Mouse (Mus musculus) gastrocnemius, postnatal 10 days (tissue): Measurements from ENCODE around the gene Ube2o. TPM values are rescaled to one million over a fixed set of nuclear protein-coding genes. Genes with fewer than 3 reads are reported as not detected.

Experiments
- DNase-seq: peaks from one replicate; pipeline ENCODE4 v3.0.0; 2021; ENCODE audit warnings: mixed read lengths
- total RNA-seq, 2 experiments: library from RNA; stranded (reverse); gene quantifications; 2 replicates each; pipeline ENCODE4 v1.2.3; 2021

Ube2o gene
- total RNA-seq, 2 experiments from 2014 or later, result 20.7 to 24.9 TPM

- peak; percentile 49 for DNase-seq
Measured at GRCm38 (mm10) chr11:116580711-116581375, 404 bp downstream of the Ube2o start.

DNA sequence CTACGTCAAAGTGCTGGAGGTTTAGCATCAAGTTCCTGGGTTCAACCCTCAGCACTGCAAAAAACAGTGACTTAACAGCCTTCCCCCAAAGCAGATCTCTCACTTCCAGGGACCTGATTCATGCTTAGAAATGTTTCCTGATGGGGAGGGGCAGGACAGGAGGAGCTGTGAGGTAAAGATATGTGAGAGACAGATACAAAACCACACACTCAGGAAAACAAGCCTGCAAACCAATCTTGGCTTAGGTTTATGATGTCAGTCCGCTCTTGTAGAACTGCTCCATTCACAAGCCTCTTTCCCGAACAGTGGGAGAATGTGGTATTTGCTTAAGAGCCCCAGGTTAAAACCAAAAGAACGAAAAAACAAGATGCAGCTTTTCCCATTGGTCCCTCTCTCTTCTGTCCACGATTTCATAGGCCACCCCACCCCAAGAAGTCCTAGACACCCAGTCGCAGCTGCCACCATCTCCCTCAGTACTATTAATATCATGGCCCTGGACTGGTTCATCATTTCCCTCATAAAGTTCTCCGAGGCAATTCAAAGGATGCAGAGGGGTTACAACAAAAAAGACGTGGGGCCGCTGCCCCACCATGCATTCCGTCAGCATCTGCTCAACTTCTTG lies 1.1 kb downstream of the Ube2o start:
- no peak for DNase-seq

DNA sequence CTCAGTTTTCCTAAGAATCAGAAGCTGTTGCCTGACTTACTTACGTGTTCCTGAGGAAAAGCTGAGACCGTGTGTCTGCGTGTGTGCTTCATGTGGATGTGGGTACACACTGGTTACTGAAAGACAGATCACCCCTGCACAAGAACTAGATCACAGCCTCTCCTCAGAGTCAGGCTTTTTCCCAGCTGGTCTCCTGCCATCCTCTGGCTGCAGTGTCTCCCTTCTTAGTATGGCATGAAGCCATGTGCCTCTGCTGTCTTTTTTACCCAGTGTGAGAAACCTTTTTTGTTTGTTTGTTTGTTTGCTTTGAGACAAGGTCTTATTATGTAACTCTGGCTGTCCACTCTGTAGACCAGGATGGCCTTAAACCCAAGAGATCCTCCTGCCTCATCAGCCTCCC lies 2.0 kb downstream of the Ube2o start:
- no peak for DNase-seq

DNA sequence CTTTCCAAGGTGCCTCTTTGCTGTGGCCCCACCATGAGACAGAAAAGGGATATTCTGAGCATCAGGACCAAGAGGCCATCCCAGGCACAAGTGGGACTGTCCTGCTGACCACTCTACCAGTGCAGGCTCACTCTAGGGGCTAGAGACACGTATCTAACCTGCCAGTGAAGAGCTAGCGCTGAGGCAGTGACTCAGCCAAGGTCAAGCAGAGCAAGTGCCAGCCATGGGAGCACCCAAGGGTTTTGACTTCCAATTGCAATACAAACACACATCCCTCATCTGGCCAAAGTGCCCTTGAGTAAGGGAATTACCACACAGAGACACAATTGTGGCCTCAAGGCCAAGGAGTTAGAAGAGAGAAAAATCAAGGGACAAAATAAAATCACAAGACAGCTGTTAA lies 5.9 kb downstream of the Ube2o start:
- DNase-seq, result no peak

DNA sequence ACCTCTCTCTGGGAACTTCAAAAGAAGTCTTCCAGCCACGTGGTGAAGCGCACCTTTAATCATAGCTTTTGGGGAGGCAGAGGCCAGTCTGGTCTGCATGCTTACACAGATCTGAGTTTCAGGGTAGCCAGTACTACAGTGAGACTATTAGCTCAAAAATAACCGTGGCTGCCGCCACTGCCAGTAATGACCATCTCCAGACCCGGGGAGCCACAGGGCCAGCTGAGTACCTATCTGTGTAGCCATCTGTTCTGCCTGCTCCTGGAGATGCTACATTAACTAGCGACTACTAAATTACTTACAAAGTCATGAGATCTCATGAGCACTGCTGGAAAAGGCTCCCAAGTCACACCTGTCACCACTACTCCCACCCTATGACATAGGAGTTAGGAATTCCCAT lies 6.3 kb downstream of the Ube2o start:
- DNase-seq, result no peak

DNA sequence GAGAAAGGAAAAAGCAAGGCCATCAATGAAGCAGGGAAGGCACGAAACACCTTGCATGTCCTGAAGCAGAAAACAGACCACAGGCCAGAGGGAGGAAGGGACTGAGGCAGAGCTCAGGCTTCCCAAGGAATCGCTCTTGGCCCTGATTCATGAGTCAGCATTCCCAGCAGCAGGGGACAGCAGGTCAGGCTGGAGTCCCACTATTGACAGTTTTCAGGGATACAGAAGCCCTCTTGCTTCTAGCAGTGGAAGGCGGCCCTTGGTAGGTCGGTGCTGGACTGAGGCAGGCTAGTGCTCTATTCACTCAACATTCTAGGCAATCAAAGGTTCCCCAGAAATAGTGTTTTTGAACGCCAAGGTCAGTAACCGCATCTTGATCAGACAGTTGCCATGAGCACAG lies 6.8 kb downstream of the Ube2o start:
- no peak for DNase-seq

- DNase-seq, result no peak
Measured at GRCm38 (mm10) chr11:116572756-116573543, 8.3 kb downstream of the Ube2o start.

- no peak for DNase-seq
Measured at GRCm38 (mm10) chr11:116571767-116572679, 9.2 kb downstream of the Ube2o start.

DNA sequence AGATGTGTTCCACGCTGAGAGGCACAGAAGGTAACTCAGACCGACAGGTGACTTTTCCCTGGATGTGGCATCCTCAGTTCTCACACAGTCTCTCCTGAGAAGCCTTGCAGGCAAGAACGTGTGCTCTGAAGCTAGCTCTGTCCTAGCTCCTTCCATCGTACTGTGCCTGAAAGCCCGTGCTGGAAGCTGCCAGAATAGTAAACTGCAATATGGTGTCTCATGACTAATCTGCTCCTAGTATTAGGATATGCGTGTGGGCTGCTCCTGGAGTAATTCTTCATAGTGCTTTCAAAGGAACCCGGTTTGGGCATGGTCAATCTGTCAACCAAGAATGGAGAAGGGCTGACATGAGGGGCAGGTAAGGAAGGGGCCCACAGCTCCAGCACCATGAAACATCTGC lies 10.4 kb downstream of the Ube2o start:
- DNase-seq, result no peak

GRCm38 (mm10) chr11:116567531-116567930 lies 13.7 kb downstream of the Ube2o start:
- no peak for DNase-seq

DNA sequence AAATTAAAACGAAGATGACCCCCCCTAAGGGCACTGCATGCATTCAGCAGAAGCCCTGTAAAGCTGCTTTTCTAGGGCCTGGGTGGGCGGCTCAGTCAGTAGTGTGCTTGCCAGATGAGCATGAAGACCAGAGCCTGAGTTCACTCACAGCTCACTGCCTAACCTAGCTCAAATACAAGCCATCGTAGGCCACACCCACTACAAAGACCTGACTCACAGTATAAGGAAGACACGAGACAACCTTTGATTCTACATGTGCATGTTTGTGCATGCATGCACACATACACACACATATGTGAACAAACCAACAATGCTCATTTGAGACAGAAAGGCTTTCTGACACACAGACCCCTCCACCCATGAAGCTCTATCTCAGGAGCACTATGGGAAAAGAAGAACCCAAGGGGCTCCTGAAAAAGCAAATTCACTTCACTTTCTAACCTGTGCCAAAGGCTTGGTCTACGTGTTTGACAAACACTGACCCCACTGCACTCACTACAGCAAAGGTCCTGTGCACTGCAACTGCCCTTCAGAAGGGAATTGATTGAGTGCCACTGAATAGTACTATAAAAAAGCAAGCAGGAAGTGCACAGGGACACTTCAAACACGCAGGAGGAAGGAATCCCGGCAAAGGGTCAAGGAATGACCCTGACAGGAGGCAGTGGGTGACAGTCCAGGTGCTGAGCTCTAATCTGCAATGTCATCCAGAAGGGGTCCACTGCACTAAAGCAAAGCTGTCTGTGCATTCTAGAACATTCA lies 15.8 kb downstream of the Ube2o start:
- no peak for DNase-seq

DNA sequence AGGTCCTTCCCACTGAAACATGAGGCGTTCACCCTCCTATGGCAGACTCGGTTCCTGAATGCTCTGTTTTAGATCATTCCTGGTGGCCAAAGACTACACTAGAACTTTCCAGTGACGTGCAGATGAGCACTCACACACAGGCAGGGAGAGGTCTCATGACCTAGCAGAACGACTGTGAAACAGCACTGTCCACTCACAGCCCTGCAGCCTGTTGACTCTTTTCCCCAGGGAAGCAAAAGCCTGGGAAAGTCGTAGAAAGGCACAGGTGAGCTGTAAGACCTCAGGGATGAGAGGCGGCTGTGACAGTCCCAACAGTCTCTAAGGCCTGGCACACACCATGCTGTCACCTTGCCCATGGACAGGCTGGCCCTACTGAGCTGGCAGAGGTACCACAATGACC lies 24.9 kb downstream of the Ube2o start:
- DNase-seq, result no peak

- no peak for DNase-seq
Measured at GRCm38 (mm10) chr11:116555572-116555971, 25.7 kb downstream of the Ube2o start.

DNA sequence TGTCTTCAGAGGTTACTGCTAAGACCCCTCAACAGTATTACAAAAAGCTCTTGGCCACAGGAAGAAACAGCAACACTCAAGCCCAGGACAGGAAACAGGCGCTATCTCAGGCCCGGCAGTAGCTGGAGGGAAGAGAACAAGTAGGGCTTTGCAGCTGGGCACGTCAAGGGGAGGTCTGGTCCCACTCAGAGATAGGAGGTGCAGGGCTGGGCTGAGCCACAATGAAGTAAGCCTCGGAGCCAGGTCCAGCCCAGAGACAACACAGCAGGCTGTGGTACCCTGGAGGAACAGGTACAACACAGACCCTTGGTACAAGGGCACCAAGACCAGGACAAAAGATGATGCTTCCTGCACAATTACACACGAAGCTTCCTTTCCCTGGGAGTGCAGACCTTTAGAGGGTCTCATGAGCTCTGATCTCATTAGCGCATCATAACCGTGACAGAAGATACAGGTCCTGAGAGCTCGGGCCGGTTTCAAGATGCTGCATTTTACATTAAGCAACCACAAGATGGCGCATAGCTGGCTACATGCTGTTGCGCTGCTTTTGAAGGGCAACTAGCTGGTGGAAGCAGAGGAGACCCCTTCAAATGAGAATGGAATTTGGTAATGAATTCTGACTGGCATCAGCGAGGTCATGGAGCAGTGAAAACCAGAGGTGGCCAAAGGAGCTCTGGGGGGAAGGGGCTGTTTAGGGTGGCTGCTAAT lies 26.9 kb downstream of the Ube2o start:
- DNase-seq, result no peak

DNA sequence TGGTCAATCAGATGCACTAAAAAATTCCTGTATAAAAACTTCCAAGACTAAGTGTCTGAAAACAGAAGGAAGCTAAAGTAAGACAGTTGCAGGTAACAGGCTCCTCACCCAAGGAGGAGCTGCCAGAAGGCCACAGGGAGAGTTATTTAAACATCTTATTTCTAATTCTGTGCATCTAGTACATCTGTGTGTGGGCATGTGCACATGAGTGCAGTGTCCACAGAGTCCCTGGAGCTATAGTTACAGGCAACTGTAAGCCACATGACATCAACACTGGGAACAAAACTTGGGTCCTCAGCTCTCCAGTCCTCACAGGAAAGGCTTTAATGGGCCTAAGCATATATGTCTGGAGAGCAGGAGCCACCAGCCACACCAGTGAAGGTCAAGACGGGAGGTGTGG lies 29.1 kb downstream of the Ube2o start:
- DNase-seq, result no peak

- DNase-seq, result no peak
Measured at GRCm38 (mm10) chr11:116550748-116551147, 30.5 kb downstream of the Ube2o start.

- DNase-seq, result no peak
Measured at GRCm38 (mm10) chr11:116549273-116550038, 31.8 kb downstream of the Ube2o start.

DNA sequence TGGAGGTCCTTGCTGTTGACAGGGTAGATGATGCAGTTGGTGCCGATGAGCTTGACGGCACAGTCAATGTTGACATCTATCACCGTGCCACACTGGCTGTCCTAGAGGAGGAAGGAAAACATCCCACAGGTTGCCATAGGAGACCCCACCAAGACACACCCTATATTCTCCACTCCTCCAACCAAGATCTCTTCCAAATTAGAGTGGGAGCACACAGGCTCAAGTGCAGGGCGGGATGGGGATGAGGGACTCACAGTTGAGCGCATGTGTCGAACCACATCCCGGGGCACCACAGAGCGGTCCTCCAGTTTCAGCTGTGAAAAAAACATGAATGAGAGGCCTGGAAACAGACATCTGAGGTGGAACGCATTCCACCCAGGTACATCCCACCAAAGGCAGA lies 32.5 kb downstream of the Ube2o start:
- DNase-seq, result no peak

DNA sequence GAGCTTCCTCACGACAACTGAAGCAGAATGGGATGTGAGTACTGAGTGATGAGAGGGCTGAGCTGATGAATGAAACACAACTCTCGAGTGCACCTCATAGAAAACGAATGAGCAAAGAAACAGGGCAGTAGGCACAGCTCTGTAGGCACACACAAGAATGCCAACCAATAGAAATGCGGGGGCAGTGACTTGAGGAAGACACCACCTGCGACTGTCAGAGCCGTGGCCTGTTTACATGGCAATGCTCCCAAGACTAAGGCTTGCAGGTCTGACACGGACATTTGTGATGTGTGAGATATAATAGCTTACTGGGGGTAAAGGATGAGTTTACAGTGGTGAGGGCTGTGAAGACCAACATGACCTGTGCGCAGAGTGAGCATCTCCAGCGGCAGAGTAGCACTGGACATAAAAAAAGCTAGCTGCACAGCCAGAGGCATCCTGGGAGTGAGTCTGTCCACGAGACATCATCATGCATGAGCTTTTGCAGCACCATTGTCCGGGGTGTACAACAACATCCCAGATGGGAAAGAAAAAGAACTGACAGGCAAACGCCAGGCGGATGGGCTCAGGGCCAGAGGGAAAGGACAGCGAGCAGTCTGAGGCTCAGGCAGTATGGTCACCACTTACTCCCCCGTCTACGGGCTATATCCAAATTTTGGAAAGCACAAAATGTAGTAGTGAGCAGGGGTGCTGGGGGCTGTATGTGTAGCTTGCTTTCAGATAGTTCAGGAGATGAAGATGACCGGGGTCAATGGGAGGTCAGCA lies 33.8 kb downstream of the Ube2o start:
- DNase-seq, result no peak
